Mouse (Mus musculus): ENCODE data around the gene Bsg. TPM values are rescaled to one million over a fixed set of nuclear protein-coding genes. Genes with fewer than 3 reads are reported as not detected.
"Not testable (repeated sequence)": the region's sequence is repeated elsewhere in the genome, so short reads cannot be mapped to it uniquely, and the experiment has no call there.

Bsg gene
- polyA plus RNA-seq, 1 experiment from 2014 or later = 915 TPM

DNA sequence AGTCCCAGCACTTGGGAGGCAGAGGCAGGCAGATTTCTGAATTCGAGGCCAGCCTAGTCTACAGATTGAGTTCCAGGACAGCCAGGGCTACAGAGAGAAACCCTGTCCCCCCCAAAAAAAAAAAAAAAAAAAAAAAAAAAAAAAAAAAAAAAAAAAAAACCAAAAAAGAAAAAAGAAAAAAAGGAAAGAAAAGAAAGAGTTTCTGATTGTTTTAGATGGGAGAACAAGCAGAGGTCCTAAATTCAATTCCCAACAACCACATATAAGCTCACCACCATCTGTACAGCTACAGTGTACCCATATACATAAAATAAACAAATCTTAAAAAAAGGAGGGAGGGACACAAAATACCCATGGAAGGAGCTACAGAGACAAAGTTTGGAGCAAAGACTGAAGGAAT lies 55.4 kb downstream of the Bsg start:
- not testable (repeated sequence) for H3K27me3 ChIP-seq (ENCODE audit: control insufficient read depth, insufficient read depth, low read depth, low read length); H3K4me3 ChIP-seq (ENCODE audit: low read depth, low read length); H3K27ac ChIP-seq (ENCODE audit: low read length); H3K9ac ChIP-seq (ENCODE audit: low read depth, low read length); H3K4me1 ChIP-seq (ENCODE audit: control insufficient read depth, insufficient read depth, low read length); H3K4me2 ChIP-seq (ENCODE audit: low read length); H3K9me3 ChIP-seq (replicated peaks; ENCODE audit: control insufficient read depth, low read length, poor library complexity, severe bottlenecking); ATAC-seq
- WGBS = 100% methylated on average over 1 of the region's 1 CpGs
- H3K36me3 ChIP-seq (ENCODE audit: control insufficient read depth, insufficient read depth, low read length) = peaks cover 33% of the 10 kb centered on the region

DNA sequence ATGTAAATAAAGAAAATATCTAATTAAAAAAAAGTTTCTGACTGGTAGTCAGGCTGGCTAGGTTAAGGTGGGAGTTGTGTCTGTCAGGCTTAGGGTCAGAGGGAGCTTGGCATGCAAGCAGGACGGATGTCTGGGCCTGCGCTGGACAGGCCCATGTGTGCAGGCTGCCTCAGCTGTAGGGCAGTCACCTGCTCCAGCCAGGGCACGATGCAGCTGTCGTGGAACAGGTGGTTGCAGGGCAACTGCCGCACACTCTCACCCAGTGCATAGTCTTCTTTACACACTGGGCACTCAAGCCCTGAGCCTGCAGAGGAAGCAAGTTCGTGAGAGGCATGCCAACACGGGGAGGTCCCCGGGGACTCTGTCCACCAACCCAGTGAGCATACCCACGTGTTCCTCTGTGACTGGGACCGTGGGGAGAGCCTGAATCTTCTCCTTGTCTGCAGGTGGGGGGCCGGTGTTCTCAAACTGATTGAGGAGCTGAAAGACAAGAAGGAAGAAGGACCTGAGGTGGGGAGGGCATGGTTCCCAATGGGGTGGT lies 56.4 kb downstream of the Bsg start:
- 91% methylated on average over 11 of the region's 11 CpGs for WGBS
- Histone ChIP-seq H3K9ac (ENCODE audit: low read depth, low read length) (no peak overlapping the region), H3K9me3 (replicated peaks; ENCODE audit: control insufficient read depth, low read length, poor library complexity, severe bottlenecking) (no peaks in the 10 kb centered on the region), H3K4me2 (ENCODE audit: low read length) (no peak overlapping the region), H3K27me3 (ENCODE audit: control insufficient read depth, insufficient read depth, low read depth, low read length) (no peaks in the 10 kb centered on the region), H3K4me3 (ENCODE audit: low read depth, low read length) (no peak overlapping the region), H3K27ac (ENCODE audit: low read length) (no peak overlapping the region), H3K36me3 (ENCODE audit: control insufficient read depth, insufficient read depth, low read length) (peaks cover 33% of the 10 kb centered on the region), H3K4me1 (ENCODE audit: control insufficient read depth, insufficient read depth, low read length) (peaks cover 15% of the 10 kb centered on the region)
- no peak for ATAC-seq

Other genes starting within 250 kb of the Bsg start
- 0.10 TPM in 1 of 2 replicates, not detected in the other for gene Vmn2r83, start 235.8 kb upstream of the Bsg start, polyA plus RNA-seq (2015; fragmentation: Nextera tagmentation; extraction: Ambion mirVana)
- 19.2 and 22.4 TPM in 2 replicates for gene Plpp2, start 170.7 kb upstream of the Bsg start, polyA plus RNA-seq (2015; fragmentation: Nextera tagmentation; extraction: Ambion mirVana)
- 56.2 and 56.8 TPM in 2 replicates for gene Mier2, start 149.3 kb upstream of the Bsg start, polyA plus RNA-seq (2015; fragmentation: Nextera tagmentation; extraction: Ambion mirVana)
- gene Theg, start 117.2 kb upstream of the Bsg start, polyA plus RNA-seq (2015; fragmentation: Nextera tagmentation; extraction: Ambion mirVana) = not detected in 2 replicates
- 0.66 and 0.95 TPM in 2 replicates for gene C2cd4c, start 90.5 kb upstream of the Bsg start, polyA plus RNA-seq (2015; fragmentation: Nextera tagmentation; extraction: Ambion mirVana)
- 23.4 and 25.3 TPM in 2 replicates for gene Shc2, start 66.6 kb upstream of the Bsg start, polyA plus RNA-seq (2015; fragmentation: Nextera tagmentation; extraction: Ambion mirVana)
- gene Odf3l2, start 58.8 kb upstream of the Bsg start, polyA plus RNA-seq (2015; fragmentation: Nextera tagmentation; extraction: Ambion mirVana) = 0.78 and 1.0 TPM in 2 replicates
- 0.69 and 0.94 TPM in 2 replicates for gene Madcam1, start 39.9 kb upstream of the Bsg start, polyA plus RNA-seq (2015; fragmentation: Nextera tagmentation; extraction: Ambion mirVana)
- gene Tpgs1, start 35.1 kb upstream of the Bsg start, polyA plus RNA-seq (2015; fragmentation: Nextera tagmentation; extraction: Ambion mirVana) = 96.1 and 107 TPM in 2 replicates
- 73.1 and 81.9 TPM in 2 replicates for gene Cdc34, start 22.3 kb upstream of the Bsg start, polyA plus RNA-seq (2015; fragmentation: Nextera tagmentation; extraction: Ambion mirVana)
- 1.6 and 1.8 TPM in 2 replicates for gene Gzmm, start 15.5 kb upstream of the Bsg start, polyA plus RNA-seq (2015; fragmentation: Nextera tagmentation; extraction: Ambion mirVana)
- 0.87 and 0.89 TPM in 2 replicates for gene Hcn2, start 12.1 kb downstream of the Bsg start, polyA plus RNA-seq (2015; fragmentation: Nextera tagmentation; extraction: Ambion mirVana)
- 45.3 and 45.9 TPM in 2 replicates for gene Polrmt, start 42.1 kb downstream of the Bsg start, polyA plus RNA-seq (2015; fragmentation: Nextera tagmentation; extraction: Ambion mirVana)
- 1.8 TPM in 2 replicates for gene Fgf22, start 50.6 kb downstream of the Bsg start, polyA plus RNA-seq (2015; fragmentation: Nextera tagmentation; extraction: Ambion mirVana)
- gene Rnf126, start 62.5 kb downstream of the Bsg start, polyA plus RNA-seq (2015; fragmentation: Nextera tagmentation; extraction: Ambion mirVana) = 90.2 and 92.3 TPM in 2 replicates
- 2.2 and 3.5 TPM in 2 replicates for gene Fstl3, start 72.8 kb downstream of the Bsg start, polyA plus RNA-seq (2015; fragmentation: Nextera tagmentation; extraction: Ambion mirVana)
- gene Prss57, start 86.5 kb downstream of the Bsg start, polyA plus RNA-seq (2015; fragmentation: Nextera tagmentation; extraction: Ambion mirVana) = 0.19 TPM in 2 replicates
- gene Palm, start 89.1 kb downstream of the Bsg start, polyA plus RNA-seq (2015; fragmentation: Nextera tagmentation; extraction: Ambion mirVana) = 318 and 333 TPM in 2 replicates
- 0.34 and 0.73 TPM in 2 replicates for gene Misp, start 116.5 kb downstream of the Bsg start, polyA plus RNA-seq (2015; fragmentation: Nextera tagmentation; extraction: Ambion mirVana)
- 58.8 and 65.1 TPM in 2 replicates for gene Ptbp1, start 149.9 kb downstream of the Bsg start, polyA plus RNA-seq (2015; fragmentation: Nextera tagmentation; extraction: Ambion mirVana)
- 12.5 and 12.7 TPM in 2 replicates for gene Prtn3, start 170.0 kb downstream of the Bsg start, polyA plus RNA-seq (2015; fragmentation: Nextera tagmentation; extraction: Ambion mirVana)
- gene Plppr3, start 170.1 kb downstream of the Bsg start, polyA plus RNA-seq (2015; fragmentation: Nextera tagmentation; extraction: Ambion mirVana) = 471 and 472 TPM in 2 replicates
- not detected in 2 replicates for gene Elane, start 181.8 kb downstream of the Bsg start, polyA plus RNA-seq (2015; fragmentation: Nextera tagmentation; extraction: Ambion mirVana)
- 0.20 TPM in 1 of 2 replicates, not detected in the other for gene Cfd, start 186.4 kb downstream of the Bsg start, polyA plus RNA-seq (2015; fragmentation: Nextera tagmentation; extraction: Ambion mirVana)
- gene Med16, start 204.4 kb downstream of the Bsg start, polyA plus RNA-seq (2015; fragmentation: Nextera tagmentation; extraction: Ambion mirVana) = 55.4 and 56.6 TPM in 2 replicates
- 2.6 and 13.4 TPM in 2 replicates for gene Gm26602, start 206.4 kb downstream of the Bsg start, polyA plus RNA-seq (2015; fragmentation: Nextera tagmentation; extraction: Ambion mirVana)
- gene Kiss1r, start 212.5 kb downstream of the Bsg start, polyA plus RNA-seq (2015; fragmentation: Nextera tagmentation; extraction: Ambion mirVana) = 3.5 and 3.8 TPM in 2 replicates
- gene R3hdm4, start 216.7 kb downstream of the Bsg start, polyA plus RNA-seq (2015; fragmentation: Nextera tagmentation; extraction: Ambion mirVana) = 273 and 293 TPM in 2 replicates
- gene Arid3a, start 222.6 kb downstream of the Bsg start, polyA plus RNA-seq (2015; fragmentation: Nextera tagmentation; extraction: Ambion mirVana) = 1.7 and 2.2 TPM in 2 replicates

Data from midbrain, embryonic 16.5 days (tissue).